Mouse (Mus musculus): ENCODE results near the gene Pla1a. TPM values are rescaled to one million over a fixed set of nuclear protein-coding genes. Genes with fewer than 3 reads are reported as not detected.

Gene Pla1a
- polyA plus RNA-seq, 1 experiment = 0.37 TPM

GRCm38 (mm10) chr16:38469437-38469836 is 36.5 kb upstream of the Pla1a start:
- DNase-seq (ENCODE audit: low read depth) = no peak
- TF ChIP-seq CTCF (IDR thresholded peaks at IDR 0.05; ENCODE audit: borderline replicate concordance, extremely low read depth, insufficient read depth, insufficient read length) = no peak
- TF ChIP-seq POLR2A (IDR thresholded peaks at IDR 0.05; ENCODE audit: borderline replicate concordance, extremely low read depth, insufficient read depth, insufficient read length, poor library complexity, severe bottlenecking) = no peak

- TF ChIP-seq CTCF (IDR thresholded peaks at IDR 0.05; ENCODE audit: borderline replicate concordance, extremely low read depth, insufficient read depth, insufficient read length) = no peak
- no peak for TF ChIP-seq POLR2A (IDR thresholded peaks at IDR 0.05; ENCODE audit: borderline replicate concordance, extremely low read depth, insufficient read depth, insufficient read length, poor library complexity, severe bottlenecking)
- no peak for DNase-seq (ENCODE audit: low read depth)
Observed at GRCm38 (mm10) chr16:38468706-38469018, 35.7 kb upstream of the Pla1a start.

GRCm38 (mm10) chr16:38467917-38468705 is 35.2 kb upstream of the Pla1a start:
- TF ChIP-seq POLR2A (IDR thresholded peaks at IDR 0.05; ENCODE audit: borderline replicate concordance, extremely low read depth, insufficient read depth, insufficient read length, poor library complexity, severe bottlenecking) (no peak), CTCF (IDR thresholded peaks at IDR 0.05; ENCODE audit: borderline replicate concordance, extremely low read depth, insufficient read depth, insufficient read length) (no peak)
- DNase-seq (ENCODE audit: low read depth) = no peak

GRCm38 (mm10) chr16:38467091-38467916 is 34.4 kb upstream of the Pla1a start:
- TF ChIP-seq POLR2A (IDR thresholded peaks at IDR 0.05; ENCODE audit: borderline replicate concordance, extremely low read depth, insufficient read depth, insufficient read length, poor library complexity, severe bottlenecking) = no peak
- TF ChIP-seq CTCF (IDR thresholded peaks at IDR 0.05; ENCODE audit: borderline replicate concordance, extremely low read depth, insufficient read depth, insufficient read length) = no peak
- no peak for DNase-seq (ENCODE audit: low read depth)

GRCm38 (mm10) chr16:38466089-38466488 is 33.1 kb upstream of the Pla1a start:
- DNase-seq (ENCODE audit: low read depth) = no peak
- no peak for TF ChIP-seq CTCF (IDR thresholded peaks at IDR 0.05; ENCODE audit: borderline replicate concordance, extremely low read depth, insufficient read depth, insufficient read length)
- TF ChIP-seq POLR2A (IDR thresholded peaks at IDR 0.05; ENCODE audit: borderline replicate concordance, extremely low read depth, insufficient read depth, insufficient read length, poor library complexity, severe bottlenecking) = no peak

- TF ChIP-seq POLR2A (IDR thresholded peaks at IDR 0.05; ENCODE audit: borderline replicate concordance, extremely low read depth, insufficient read depth, insufficient read length, poor library complexity, severe bottlenecking) (no peak), CTCF (IDR thresholded peaks at IDR 0.05; ENCODE audit: borderline replicate concordance, extremely low read depth, insufficient read depth, insufficient read length) (no peak)
- no peak for DNase-seq (ENCODE audit: low read depth)
Observed at GRCm38 (mm10) chr16:38463305-38463704, 30.4 kb upstream of the Pla1a start.

GRCm38 (mm10) chr16:38462161-38462560 is 29.2 kb upstream of the Pla1a start:
- TF ChIP-seq POLR2A (IDR thresholded peaks at IDR 0.05; ENCODE audit: borderline replicate concordance, extremely low read depth, insufficient read depth, insufficient read length, poor library complexity, severe bottlenecking) = no peak
- no peak for TF ChIP-seq CTCF (IDR thresholded peaks at IDR 0.05; ENCODE audit: borderline replicate concordance, extremely low read depth, insufficient read depth, insufficient read length)
- DNase-seq (ENCODE audit: low read depth) = no peak

GRCm38 (mm10) chr16:38461749-38462148 is 28.8 kb upstream of the Pla1a start:
- DNase-seq (ENCODE audit: low read depth) = no peak
- TF ChIP-seq CTCF (IDR thresholded peaks at IDR 0.05; ENCODE audit: borderline replicate concordance, extremely low read depth, insufficient read depth, insufficient read length) (no peak), POLR2A (IDR thresholded peaks at IDR 0.05; ENCODE audit: borderline replicate concordance, extremely low read depth, insufficient read depth, insufficient read length, poor library complexity, severe bottlenecking) (no peak)

- DNase-seq (ENCODE audit: low read depth) = no peak
- TF ChIP-seq CTCF (IDR thresholded peaks at IDR 0.05; ENCODE audit: borderline replicate concordance, extremely low read depth, insufficient read depth, insufficient read length) = no peak
- TF ChIP-seq POLR2A (IDR thresholded peaks at IDR 0.05; ENCODE audit: borderline replicate concordance, extremely low read depth, insufficient read depth, insufficient read length, poor library complexity, severe bottlenecking) = no peak
Observed at GRCm38 (mm10) chr16:38459990-38460389, 27.0 kb upstream of the Pla1a start.

GRCm38 (mm10) chr16:38458600-38459280 is 25.8 kb upstream of the Pla1a start:
- no peak for DNase-seq (ENCODE audit: low read depth)
- no peak for TF ChIP-seq POLR2A (IDR thresholded peaks at IDR 0.05; ENCODE audit: borderline replicate concordance, extremely low read depth, insufficient read depth, insufficient read length, poor library complexity, severe bottlenecking)
- no peak for TF ChIP-seq CTCF (IDR thresholded peaks at IDR 0.05; ENCODE audit: borderline replicate concordance, extremely low read depth, insufficient read depth, insufficient read length)

Data from brain, embryonic 14.5 days (tissue).